Mouse (Mus musculus) erythroid progenitor cell, adult 5-6 weeks (primary cell): Measurements from ENCODE around the gene Ano4. TPM values are rescaled to one million over a fixed set of nuclear protein-coding genes. Genes with fewer than 3 reads are reported as not detected.

Experiments
- ATAC-seq: replicated peaks from 2 replicates; pipeline ENCODE4 v1.8.0; 2016; ENCODE audit warnings: moderate number of reproducible peaks, mild to moderate bottlenecking, moderate TSS enrichment, inconsistent platforms; ENCODE audit not compliant: poor library complexity, low FRiP score, severe bottlenecking
- total RNA-seq, 2 experiments: library from RNA; stranded (forward) in 1 of 2; stranded (reverse) in 1 of 2; fragments of 150-400 nt in 1 of 2; fragments of 186-747, 209-891 nt in 1 of 2; gene quantifications; 2 replicates each; pipeline versions ENCODE4 v1.2.3 to v1.2.4; 2015 to 2017; ENCODE audit warnings: low replicate concordance in 2 of 2

Ano4 gene
- total RNA-seq, 2 experiments from 2014 or later, result not detected

GRCm38 (mm10) chr10:89292784-89293183 lies 51.8 kb downstream of the Ano4 start:
- no peak for ATAC-seq

GRCm38 (mm10) chr10:89290698-89291097 lies 53.9 kb downstream of the Ano4 start:
- ATAC-seq, result no peak

DNA sequence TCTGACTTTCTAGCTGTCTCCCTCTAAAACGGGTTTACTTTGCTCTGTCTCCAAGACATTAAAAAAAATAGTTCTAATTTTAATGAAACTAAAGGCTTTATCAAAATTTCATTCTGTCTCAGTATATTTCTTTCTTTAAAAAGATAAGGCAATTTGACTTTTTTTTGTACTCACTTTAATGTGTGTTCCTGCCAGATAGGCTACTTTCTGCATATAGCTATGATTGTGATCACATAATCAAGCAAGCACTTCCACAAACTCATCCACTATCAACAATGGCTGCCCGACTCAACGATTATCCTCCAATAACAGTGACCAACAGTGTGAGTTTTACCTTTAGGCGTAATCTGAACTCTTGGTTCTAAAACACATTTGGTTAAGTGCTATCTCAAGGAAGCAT lies 55.3 kb downstream of the Ano4 start:
- no peak for ATAC-seq

DNA sequence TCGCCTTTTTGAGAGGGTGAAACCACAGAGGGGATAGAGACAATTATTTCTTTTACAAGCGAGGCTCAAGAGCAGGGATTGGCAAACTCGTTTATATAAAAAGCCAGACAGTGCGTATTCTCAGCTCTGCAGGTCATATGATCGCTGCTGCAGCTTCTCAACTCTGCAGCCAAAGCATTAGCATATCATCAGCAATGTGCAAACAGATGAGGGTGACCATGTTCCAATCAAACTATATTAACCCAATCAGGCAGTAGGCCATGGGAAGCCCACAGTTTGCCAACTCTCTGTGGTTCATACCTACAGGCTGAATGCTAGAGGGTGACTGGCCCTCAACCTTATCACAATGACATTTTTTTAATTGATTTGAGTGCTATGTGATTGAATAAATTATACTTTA lies 64.2 kb downstream of the Ano4 start:
- ATAC-seq, result no peak

GRCm38 (mm10) chr10:89273001-89273680 lies 71.4 kb downstream of the Ano4 start:
- no peak for ATAC-seq

- no peak for ATAC-seq
Observed at GRCm38 (mm10) chr10:89267312-89267711, 77.2 kb downstream of the Ano4 start.

GRCm38 (mm10) chr10:89263396-89263795 lies 81.2 kb downstream of the Ano4 start:
- ATAC-seq, result no peak

GRCm38 (mm10) chr10:89257457-89258381 lies 86.8 kb downstream of the Ano4 start:
- ATAC-seq, result no peak

DNA sequence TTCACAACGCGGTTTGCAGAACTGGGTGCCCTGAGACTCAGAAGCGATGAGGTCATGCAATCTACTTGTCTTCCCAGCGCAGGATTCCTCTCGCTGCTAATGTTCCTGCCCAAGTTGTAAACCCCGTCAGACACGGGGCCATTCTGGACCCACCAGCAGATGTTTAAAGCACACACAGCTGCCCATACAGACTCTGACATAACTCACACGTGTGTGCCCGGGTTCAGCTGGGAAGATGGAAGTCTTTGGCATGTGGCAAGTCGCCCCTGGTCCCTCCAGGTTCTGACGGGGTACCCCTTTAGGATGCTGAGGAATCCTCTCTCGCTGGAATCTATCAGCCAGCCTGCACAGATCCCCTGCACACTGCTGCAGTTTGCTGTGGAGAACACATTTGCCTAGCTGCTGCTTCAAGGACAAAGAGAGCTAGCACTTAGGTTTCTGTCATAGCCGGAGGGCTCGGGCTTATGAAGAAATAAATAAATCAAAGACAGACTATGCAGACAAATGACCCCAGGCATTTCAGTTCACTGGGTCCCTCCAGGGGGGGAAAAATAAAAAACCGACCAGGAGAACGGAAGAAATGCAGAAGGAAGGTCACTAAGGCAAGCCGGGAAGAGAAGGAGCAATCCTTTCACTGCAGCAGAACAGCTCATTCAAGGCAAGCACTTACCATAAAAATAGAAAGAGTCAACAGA lies 87.7 kb downstream of the Ano4 start:
- ATAC-seq, result no peak

- ATAC-seq, result no peak
Observed at GRCm38 (mm10) chr10:89254765-89255164, 89.8 kb downstream of the Ano4 start.

- ATAC-seq, result no peak
Observed at GRCm38 (mm10) chr10:89253799-89254198, 90.8 kb downstream of the Ano4 start.

DNA sequence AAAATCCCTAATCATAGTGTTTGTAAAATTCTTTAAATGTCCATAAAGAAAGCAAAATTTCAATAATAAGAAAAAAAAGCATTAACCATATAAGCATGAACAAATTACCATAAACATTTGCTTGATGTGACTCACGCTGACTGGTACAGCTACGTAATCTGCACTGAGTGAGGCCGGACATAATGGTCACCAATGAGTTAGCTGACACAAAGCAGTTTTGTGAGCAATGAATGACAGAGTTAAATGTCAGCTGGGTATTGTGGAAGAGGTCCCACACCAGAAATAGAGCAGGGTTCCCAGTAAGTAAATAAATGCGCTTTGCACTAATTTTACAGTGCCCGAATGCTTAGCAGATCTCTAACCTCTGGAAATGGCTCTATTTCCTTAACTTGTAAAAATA lies 91.9 kb downstream of the Ano4 start:
- no peak for ATAC-seq

DNA sequence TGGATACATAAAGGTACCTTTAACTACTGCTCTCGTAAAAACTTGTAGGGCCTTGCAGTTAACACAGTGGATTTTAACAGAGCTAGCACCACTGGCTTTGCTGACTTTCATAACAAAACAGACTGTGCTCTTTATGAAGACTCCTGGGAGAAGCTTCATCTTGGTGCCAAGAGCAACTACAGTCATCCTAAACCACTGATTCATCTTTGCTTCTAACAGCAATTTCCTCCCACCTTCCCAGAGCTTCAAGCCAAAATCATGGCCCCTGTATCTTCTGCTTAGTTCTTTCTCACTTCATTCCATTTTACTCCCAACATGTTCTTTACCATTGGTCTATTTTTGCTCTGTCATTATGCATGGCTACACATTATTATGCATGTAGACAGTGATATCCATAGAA lies 100.8 kb downstream of the Ano4 start:
- ATAC-seq, result no peak

GRCm38 (mm10) chr10:89224524-89224923 lies 120.0 kb downstream of the Ano4 start:
- no peak for ATAC-seq

DNA sequence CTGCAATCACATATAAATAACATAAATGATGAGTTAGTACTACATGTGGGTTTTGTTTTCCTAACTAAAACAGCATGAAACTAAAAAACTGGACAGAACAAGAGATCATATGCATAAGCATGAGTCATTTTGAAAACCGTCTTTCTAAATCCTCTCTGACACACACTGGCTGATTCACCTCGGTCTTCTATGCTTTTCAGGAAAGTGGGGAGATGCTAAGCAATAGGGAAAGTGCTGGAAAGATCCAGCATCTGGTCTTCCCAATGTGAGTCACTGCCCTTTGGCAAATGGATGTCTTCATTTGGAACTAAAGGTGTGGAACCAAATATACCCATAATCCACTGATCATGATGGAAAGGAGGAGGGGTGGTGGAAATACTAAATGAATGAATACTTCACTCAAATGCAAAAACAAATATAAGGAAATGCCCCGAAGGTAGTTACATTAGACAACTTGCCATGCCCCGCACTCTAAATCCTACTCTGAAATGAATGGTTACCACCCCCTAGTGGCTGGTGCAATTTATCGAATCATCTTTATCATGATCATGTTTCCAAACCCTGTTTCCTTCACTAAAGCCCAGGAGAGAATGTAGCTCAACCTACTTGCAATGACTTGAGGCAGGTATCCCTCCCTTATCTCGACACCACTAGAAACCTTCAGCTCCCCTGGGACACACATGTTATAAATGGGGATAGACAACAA lies 122.1 kb downstream of the Ano4 start:
- no peak for ATAC-seq

DNA sequence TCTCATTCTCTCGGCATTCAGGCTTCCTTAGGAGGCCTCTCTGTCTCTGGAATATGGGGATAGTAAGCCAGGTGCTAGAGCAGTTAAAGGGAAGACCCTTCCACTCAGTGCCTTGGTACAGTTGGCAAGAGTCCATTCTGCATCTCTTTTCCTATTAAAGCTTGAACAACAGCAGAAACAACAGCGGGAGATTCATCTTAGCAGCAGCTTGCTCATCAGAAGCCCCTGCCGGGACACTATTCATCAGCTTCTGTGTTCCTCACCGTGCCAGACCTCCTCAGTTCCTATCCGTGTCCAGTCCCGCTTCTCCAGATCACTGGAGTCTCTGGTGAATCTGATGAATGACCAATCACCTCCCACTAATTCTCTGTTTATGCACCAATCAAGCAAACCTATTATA lies 128.5 kb downstream of the Ano4 start:
- no peak for ATAC-seq

DNA sequence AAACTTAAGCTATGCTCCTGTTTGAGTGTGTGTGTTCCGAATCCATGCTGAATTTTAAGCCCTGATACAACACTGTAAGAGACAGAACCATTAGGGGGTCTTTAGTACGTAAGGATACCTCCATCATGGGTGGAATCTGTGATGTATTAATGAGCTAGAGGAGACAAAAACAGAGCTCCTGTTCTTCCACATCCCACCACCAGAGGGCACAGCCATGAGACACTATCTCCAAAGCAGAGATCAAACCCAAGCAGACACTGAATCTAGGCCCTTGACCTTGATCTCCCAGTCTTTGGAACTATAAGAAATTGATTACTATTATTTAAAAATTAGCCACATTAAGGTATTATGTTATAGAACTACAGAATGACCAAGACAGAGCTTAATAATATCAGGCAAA lies 138.7 kb downstream of the Ano4 start:
- no peak for ATAC-seq

- ATAC-seq, result no peak
Observed at GRCm38 (mm10) chr10:89196444-89196843, 148.1 kb downstream of the Ano4 start.

DNA sequence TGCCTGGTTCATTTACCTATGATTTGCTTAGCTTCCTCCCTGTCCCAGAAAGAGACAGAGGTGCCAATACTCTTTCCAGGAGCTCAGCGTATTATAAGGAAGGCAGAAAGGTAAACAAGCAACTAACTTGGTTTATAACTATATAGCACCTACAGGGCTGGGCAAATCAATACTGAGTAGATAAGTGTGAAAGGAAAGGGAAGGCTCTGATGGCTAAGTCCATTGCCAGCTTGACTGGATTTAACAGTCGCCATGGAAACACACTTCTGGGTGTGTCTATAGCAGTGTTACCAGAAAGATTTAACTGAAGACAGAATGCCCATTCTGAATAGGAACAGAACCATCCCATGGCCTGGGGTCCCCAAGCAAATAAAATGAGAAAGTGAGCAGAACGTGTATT lies 149.5 kb downstream of the Ano4 start:
- ATAC-seq, result no peak

DNA sequence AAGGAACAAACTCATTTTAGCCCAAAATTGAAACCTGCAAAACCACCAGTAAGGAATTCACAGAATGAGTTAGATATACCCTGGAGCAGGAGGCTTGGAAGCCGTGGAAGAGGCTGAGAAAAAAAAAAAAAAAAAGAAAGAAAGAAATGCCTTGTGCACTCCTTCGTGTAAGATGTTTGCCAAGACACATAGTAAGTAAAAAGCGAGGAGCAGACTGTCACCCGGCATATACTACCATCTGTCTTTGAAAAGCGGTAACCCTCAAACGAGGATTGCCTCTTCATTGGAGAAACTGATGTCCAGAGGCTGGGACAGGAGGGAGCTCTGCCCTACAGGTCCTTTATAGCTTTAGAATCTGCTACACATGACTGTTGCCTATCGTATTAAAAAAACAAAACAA lies 150.1 kb downstream of the Ano4 start:
- no peak for ATAC-seq
